Mouse (Mus musculus) urinary bladder, postnatal 4 days (tissue): ENCODE measurements around the gene Ucp3.

Source experiments
- DNase-seq, 2 experiments: peaks; one replicate each; pipeline ENCODE4 v3.0.0; 2021 to 2022; ENCODE audit warnings: low spot score in 2 of 2

Ucp3 gene

GRCm38 (mm10) chr7:100472777-100473176 lies at the start of gene Ucp3:
Gene Ucp3, plus strand, starts transcription at chr7:100472990.
- no peak for DNase-seq

GRCm38 (mm10) chr7:100425795-100426194 lies 47.0 kb upstream of the Ucp3 start:
- DNase-seq: no peak

- DNase-seq: peak; percentile 34 to 66
Observed at GRCm38 (mm10) chr7:100429102-100429501, 43.7 kb upstream of the Ucp3 start.

- no peak for DNase-seq
Observed at GRCm38 (mm10) chr7:100429911-100430310, 42.9 kb upstream of the Ucp3 start.

- no peak for DNase-seq
Observed at GRCm38 (mm10) chr7:100431103-100431502, 41.7 kb upstream of the Ucp3 start.

- DNase-seq: no peak
Observed at GRCm38 (mm10) chr7:100433295-100433694, 39.5 kb upstream of the Ucp3 start.

- no peak for DNase-seq
Observed at GRCm38 (mm10) chr7:100443728-100444127, 29.1 kb upstream of the Ucp3 start.

- DNase-seq: no peak
Observed at GRCm38 (mm10) chr7:100446271-100446670, 26.5 kb upstream of the Ucp3 start.

- no peak for DNase-seq
Observed at GRCm38 (mm10) chr7:100448530-100448929, 24.3 kb upstream of the Ucp3 start.

- DNase-seq: no peak
Observed at GRCm38 (mm10) chr7:100448985-100449384, 23.8 kb upstream of the Ucp3 start.

- DNase-seq: no peak
Observed at GRCm38 (mm10) chr7:100458153-100458552, 14.6 kb upstream of the Ucp3 start.

- no peak for DNase-seq
Observed at GRCm38 (mm10) chr7:100459862-100460261, 12.9 kb upstream of the Ucp3 start.

GRCm38 (mm10) chr7:100461621-100462151 lies 11.1 kb upstream of the Ucp3 start:
- DNase-seq: no peak

- no peak for DNase-seq
Observed at GRCm38 (mm10) chr7:100463194-100463593, 9.6 kb upstream of the Ucp3 start.

- DNase-seq: no peak
Observed at GRCm38 (mm10) chr7:100463757-100464156, 9.0 kb upstream of the Ucp3 start.

GRCm38 (mm10) chr7:100464248-100464647 lies 8.5 kb upstream of the Ucp3 start:
- no peak for DNase-seq

GRCm38 (mm10) chr7:100465248-100465647 lies 7.5 kb upstream of the Ucp3 start:
- DNase-seq: no peak

- DNase-seq: peak; percentile 78 to 81
Observed at GRCm38 (mm10) chr7:100465656-100466309, 7.0 kb upstream of the Ucp3 start.

GRCm38 (mm10) chr7:100466781-100467510 lies 5.8 kb upstream of the Ucp3 start:
- no peak for DNase-seq

- no peak for DNase-seq
Observed at GRCm38 (mm10) chr7:100468761-100469160, 4.0 kb upstream of the Ucp3 start.

GRCm38 (mm10) chr7:100469502-100469901 lies 3.3 kb upstream of the Ucp3 start:
- DNase-seq: no peak

- no peak for DNase-seq
Observed at GRCm38 (mm10) chr7:100470796-100471406, 1.9 kb upstream of the Ucp3 start.

- no peak for DNase-seq
Observed at GRCm38 (mm10) chr7:100471407-100471797, 1.4 kb upstream of the Ucp3 start.
